Mouse (Mus musculus): ENCODE results near the gene Pdxk. TPM values are rescaled to one million over a fixed set of nuclear protein-coding genes. Genes with fewer than 3 reads are reported as not detected.

Gene Pdxk
- polyA plus RNA-seq, 1 experiment from 2014 or later = 10.0 TPM

- Histone ChIP-seq H3K36me3 (replicated peaks) (peaks cover 67% of the 10 kb centered on the region), H3K9ac (no peak overlapping the region), H3K4me2 (no peak overlapping the region), H3K27me3 (no peaks in the 10 kb centered on the region), H3K27ac (no peak overlapping the region), H3K4me3 (replicated peaks) (no peak overlapping the region), H3K9me3 (no peaks in the 10 kb centered on the region), H3K4me1 (peaks cover 14% of the 10 kb centered on the region)
- 89% methylated on average over 9 of the region's 9 CpGs for WGBS
- no peak for ATAC-seq (ENCODE audit: low FRiP score)
Observed at GRCm38 (mm10) chr10:78409035-78409788, 55.6 kb downstream of the Pdxk start.

- H3K27ac ChIP-seq = no peak overlapping the region
- ATAC-seq (ENCODE audit: low FRiP score) = no peak
- H3K4me1 ChIP-seq = peaks cover 11% of the 10 kb centered on the region
- no peak overlapping the region for H3K4me2 ChIP-seq
- H3K9ac ChIP-seq = no peak overlapping the region
- H3K4me3 ChIP-seq (replicated peaks) = no peak overlapping the region
- WGBS = 93% methylated on average over 4 of the region's 4 CpGs
- H3K9me3 ChIP-seq = no peaks in the 10 kb centered on the region
- no peaks in the 10 kb centered on the region for H3K27me3 ChIP-seq
- peaks cover 88% of the 10 kb centered on the region for H3K36me3 ChIP-seq (replicated peaks)
Observed at GRCm38 (mm10) chr10:78407132-78407531, 57.6 kb downstream of the Pdxk start.

- H3K4me1 ChIP-seq = peaks cover under 1% of the 10 kb centered on the region; the same call in 1 of the 2 replicates
- 93% methylated on average over 6 of the region's 6 CpGs for WGBS
- no peak overlapping the region for H3K4me3 ChIP-seq (replicated peaks)
- H3K36me3 ChIP-seq (replicated peaks) = peaks cover 97% of the 10 kb centered on the region
- H3K27ac ChIP-seq = no peak overlapping the region
- no peak for ATAC-seq (ENCODE audit: low FRiP score)
- H3K9ac ChIP-seq = no peak overlapping the region
- no peaks in the 10 kb centered on the region for H3K27me3 ChIP-seq
- H3K9me3 ChIP-seq = no peaks in the 10 kb centered on the region
- no peak overlapping the region for H3K4me2 ChIP-seq
Observed at GRCm38 (mm10) chr10:78406152-78406551, 58.6 kb downstream of the Pdxk start.

GRCm38 (mm10) chr10:78402301-78402922, 62.4 kb downstream of the Pdxk start:
- no peaks in the 10 kb centered on the region for H3K9me3 ChIP-seq
- no peak overlapping the region for H3K4me3 ChIP-seq (replicated peaks)
- H3K27ac ChIP-seq = no peak overlapping the region
- no peak overlapping the region for H3K4me2 ChIP-seq
- peaks cover 10% of the 10 kb centered on the region for H3K4me1 ChIP-seq
- 92% methylated on average over 14 of the region's 14 CpGs for WGBS
- no peak overlapping the region for H3K9ac ChIP-seq
- H3K36me3 ChIP-seq (replicated peaks) = peaks cover 82% of the 10 kb centered on the region
- no peaks in the 10 kb centered on the region for H3K27me3 ChIP-seq
- ATAC-seq (ENCODE audit: low FRiP score) = no peak

- no peak overlapping the region for H3K4me2 ChIP-seq
- no peaks in the 10 kb centered on the region for H3K9me3 ChIP-seq
- no peak overlapping the region for H3K4me3 ChIP-seq (replicated peaks)
- H3K27ac ChIP-seq = no peak overlapping the region
- H3K36me3 ChIP-seq (replicated peaks) = peaks cover 69% of the 10 kb centered on the region
- 94% methylated on average over 2 of the region's 2 CpGs for WGBS
- H3K27me3 ChIP-seq = no peaks in the 10 kb centered on the region
- no peak for ATAC-seq (ENCODE audit: low FRiP score)
- H3K4me1 ChIP-seq = peaks cover 11% of the 10 kb centered on the region
- no peak overlapping the region for H3K9ac ChIP-seq
Observed at GRCm38 (mm10) chr10:78401127-78401526, 63.6 kb downstream of the Pdxk start.

- Histone ChIP-seq H3K27me3 (no peaks in the 10 kb centered on the region), H3K4me3 (replicated peaks) (no peak overlapping the region), H3K36me3 (replicated peaks) (peaks cover 52% of the 10 kb centered on the region), H3K27ac (no peak overlapping the region), H3K4me2 (no peak overlapping the region), H3K9me3 (no peaks in the 10 kb centered on the region), H3K9ac (no peak overlapping the region), H3K4me1 (peaks cover 20% of the 10 kb centered on the region)
- no peak for ATAC-seq (ENCODE audit: low FRiP score)
- 45% methylated on average over 17 of the region's 17 CpGs for WGBS
Observed at GRCm38 (mm10) chr10:78399090-78399657, 65.6 kb downstream of the Pdxk start.

GRCm38 (mm10) chr10:78396625-78396885, 68.2 kb downstream of the Pdxk start:
- H3K4me3 ChIP-seq (replicated peaks) = no peak overlapping the region
- H3K4me2 ChIP-seq = no peak overlapping the region
- no peak overlapping the region for H3K27ac ChIP-seq
- ATAC-seq (ENCODE audit: low FRiP score) = 0 out of 2 replicates have a peak, but pooled peaks have one; percentile 17
- H3K27me3 ChIP-seq = peaks cover 13% of the 10 kb centered on the region
- 0 out of 2 replicates have a peak overlapping the region, but pooled peaks have one; percentile 9 for H3K9ac ChIP-seq
- peaks cover 25% of the 10 kb centered on the region for H3K4me1 ChIP-seq
- H3K36me3 ChIP-seq (replicated peaks) = peaks cover 26% of the 10 kb centered on the region
- no peaks in the 10 kb centered on the region for H3K9me3 ChIP-seq
- WGBS = 57% methylated on average over 4 of the region's 4 CpGs

GRCm38 (mm10) chr10:78395819-78396624, 68.8 kb downstream of the Pdxk start:
- H3K4me3 ChIP-seq (replicated peaks) = peak overlapping the region; percentile 10; the same call in 1 of the 2 replicates
- 0 out of 2 replicates have a peak overlapping the region, but pooled peaks have one; percentile 9 for H3K9ac ChIP-seq
- H3K36me3 ChIP-seq (replicated peaks) = peaks cover 20% of the 10 kb centered on the region

GRCm38 (mm10) chr10:78395377-78395776, 69.4 kb downstream of the Pdxk start:
- Histone ChIP-seq H3K4me1 (peaks cover 25% of the 10 kb centered on the region), H3K27me3 (peaks cover 25% of the 10 kb centered on the region), H3K36me3 (replicated peaks) (peaks cover 14% of the 10 kb centered on the region), H3K4me2 (no peak overlapping the region; the same call in 1 of the 2 replicates), H3K27ac (0 out of 2 replicates have a peak overlapping the region, but pooled peaks have one; percentile 47), H3K4me3 (replicated peaks) (no peak overlapping the region), H3K9me3 (no peaks in the 10 kb centered on the region), H3K9ac (0 out of 2 replicates have a peak overlapping the region, but pooled peaks have one; percentile 1)
- 81% methylated on average over 3 of the region's 3 CpGs for whole genome bisulfite sequencing
- ATAC-seq (ENCODE audit: low FRiP score) = no peak

More at GRCm38 (mm10) chr10:78395819-78396624, 68.8 kb downstream of the Pdxk start:
- WGBS = 2% methylated on average over 17 of the region's 17 CpGs
- peaks cover 25% of the 10 kb centered on the region for H3K4me1 ChIP-seq
- H3K27ac ChIP-seq = peak overlapping the region; percentile 47; the same call in 1 of the 2 replicates
- H3K9me3 ChIP-seq = no peaks in the 10 kb centered on the region
- peaks cover 18% of the 10 kb centered on the region for H3K27me3 ChIP-seq
- peak overlapping the region; percentile 35 for H3K4me2 ChIP-seq
- ATAC-seq (ENCODE audit: low FRiP score) = peak; percentile 88

GRCm38 (mm10) chr10:78392072-78392471, 72.7 kb downstream of the Pdxk start:
- WGBS = 2% methylated on average over 18 of the region's 18 CpGs
- H3K9me3 ChIP-seq = no peaks in the 10 kb centered on the region
- no peaks in the 10 kb centered on the region for H3K36me3 ChIP-seq (replicated peaks)
- H3K4me3 ChIP-seq (replicated peaks) = no peak overlapping the region
- peak overlapping the region; percentile 22 for H3K4me2 ChIP-seq
- no peak overlapping the region for H3K27ac ChIP-seq
- peaks cover 15% of the 10 kb centered on the region for H3K4me1 ChIP-seq
- no peak overlapping the region for H3K9ac ChIP-seq
- ATAC-seq (ENCODE audit: low FRiP score) = 0 out of 2 replicates have a peak, but pooled peaks have one; percentile 18
- peaks cover 44% of the 10 kb centered on the region for H3K27me3 ChIP-seq

- peaks cover 13% of the 10 kb centered on the region for H3K4me1 ChIP-seq
- no peak overlapping the region for H3K4me2 ChIP-seq
- no peak overlapping the region for H3K27ac ChIP-seq
- peaks cover 44% of the 10 kb centered on the region for H3K27me3 ChIP-seq
- no peak for ATAC-seq (ENCODE audit: low FRiP score)
- H3K36me3 ChIP-seq (replicated peaks) = no peaks in the 10 kb centered on the region
- 11% methylated on average over 4 of the region's 4 CpGs for WGBS
- H3K9ac ChIP-seq = no peak overlapping the region
- no peaks in the 10 kb centered on the region for H3K9me3 ChIP-seq
- H3K4me3 ChIP-seq (replicated peaks) = no peak overlapping the region
Observed at GRCm38 (mm10) chr10:78390982-78391470, 73.7 kb downstream of the Pdxk start.
